Mouse (Mus musculus) forebrain, postnatal 0 days (tissue): ENCODE data around the gene Ctsa. TPM values are rescaled to one million over a fixed set of nuclear protein-coding genes. Genes with fewer than 3 reads are reported as not detected.

ENCODE experiments used
- ATAC-seq: fragments of 200-750 bp; cut with Nextera tagmentation; 2 replicates; pipeline ENCODE4 v1.8.0; 2017; ENCODE audit warnings: mild to moderate bottlenecking, moderate library complexity
- DNase-seq: peaks from one replicate; pipeline ENCODE4 v3.0.0-alpha.2; 2015
- H3K27ac ChIP-seq: fragments of 300-500 bp; sonication (generic); 2 replicates; pipeline ENCODE4 v1.5.1; 2014; ENCODE audit warnings: low read depth, mild to moderate bottlenecking, antibody characterized with exemption, low read length, moderate library complexity, mixed read lengths
- H3K27me3 ChIP-seq: fragments of 300-500 bp; sonication (generic); 2 replicates; pipeline ENCODE4 v1.6.1; 2014; ENCODE audit warnings: mild to moderate bottlenecking, low read length, mixed read lengths; ENCODE audit not compliant: insufficient read depth
- H3K36me3 ChIP-seq: fragments of 300-500 bp; sonication (generic); 2 replicates; pipeline ENCODE4 v1.6.1; 2014; ENCODE audit warnings: mild to moderate bottlenecking, moderate library complexity; ENCODE audit not compliant: insufficient read depth
- H3K4me1 ChIP-seq: fragments of 300-500 bp; sonication (generic); 2 replicates; pipeline ENCODE4 v1.6.1; 2014; ENCODE audit warnings: antibody characterized with exemption; ENCODE audit not compliant: insufficient read depth
- H3K4me2 ChIP-seq: fragments of 300-500 bp; sonication (generic); 2 replicates; pipeline ENCODE4 v1.6.1; 2014; ENCODE audit warnings: low read depth, mild to moderate bottlenecking, moderate library complexity
- H3K4me3 ChIP-seq: fragments of 300-500 bp; sonication (generic); 2 replicates; pipeline ENCODE4 v1.5.1; 2014; ENCODE audit warnings: low read depth, low read length, mixed read lengths
- H3K9ac ChIP-seq: fragments of 300-500 bp; sonication (generic); 2 replicates; pipeline ENCODE4 v1.6.1; 2014; ENCODE audit warnings: mild to moderate bottlenecking
- H3K9me3 ChIP-seq: fragments of 300-500 bp; sonication (generic); 2 replicates; pipeline ENCODE4 v1.6.1; 2016; ENCODE audit warnings: low read length
- CTCF ChIP-seq: sonication (generic); IDR thresholded peaks from 2 replicates; pipeline ENCODE4 v1.5.1; 2016; ENCODE audit warnings: antibody characterized with exemption, control low read depth, low read depth
- WGBS: fragments of 180-500 bp; shearing (Covaris S2); extraction: QIAGEN DNeasy Blood & Tissue Kit; methylation state at CpG from one replicate; pipeline ENCODE4 v1.1.7; 2014; 5-methylcytosine and 5-hydroxymethylcytosine counted together
- polyA plus RNA-seq: library from polyadenylated mRNA; unstranded; fragments of >200 nt; fragmentation: Nextera tagmentation; extraction: Ambion mirVana; gene quantifications from 2 replicates; pipeline ENCODE4 v1.2.1, GENCODE M21; 2015
- total RNA-seq: library from RNA; depleted of rRNA; stranded (reverse); fragments of >200 nt; gene quantifications from 2 replicates; pipeline ENCODE4 v1.2.3, GENCODE M21; 2014; rRNA removed

Gene Ctsa
- 86.2 and 93.8 TPM in 2 replicates for total RNA-seq
- 83.5 and 95.3 TPM in 2 replicates for polyA plus RNA-seq

DNA sequence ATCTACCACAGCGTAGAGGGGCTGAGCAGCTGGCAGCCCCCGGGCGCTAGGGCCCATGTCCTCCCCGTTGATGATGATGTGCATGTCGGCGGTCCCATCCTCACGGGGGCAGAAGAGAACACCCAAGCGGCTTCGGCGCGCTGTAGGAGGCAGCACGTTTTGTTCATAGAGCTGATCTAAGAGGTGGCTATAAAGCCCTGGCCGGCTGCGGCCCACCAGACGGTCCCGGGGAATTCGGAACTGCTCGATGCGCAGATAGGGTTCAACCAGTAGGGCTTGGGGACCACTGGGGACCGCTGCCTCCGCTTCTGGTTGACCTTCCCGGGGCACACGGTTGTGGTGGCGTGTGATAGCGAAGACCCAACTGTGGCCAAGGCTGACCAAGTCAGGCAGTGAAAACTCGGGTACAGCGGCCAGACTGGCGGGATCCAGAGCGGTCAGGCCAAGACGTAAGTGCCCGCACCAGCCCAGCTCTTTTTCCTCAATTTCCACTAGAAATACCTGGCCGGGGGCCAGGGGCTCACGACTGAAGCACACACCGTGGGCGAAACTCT is at the start of gene Ctsa:
Ctsa (plus strand) TSS at position 126 of the 554 bp plus-strand sequence.
- peak within 1 kb of the TSS; percentile 70 for H3K9ac ChIP-seq
- peaks cover 11% of the 10 kb centered on the region; the same call in 1 of the 2 replicates for H3K4me1 ChIP-seq
- peak within 1 kb of the TSS; percentile 87 for H3K27ac ChIP-seq
- H3K4me2 ChIP-seq = peak within 1 kb of the TSS; percentile 98
- DNase-seq = peak; percentile 85
- no peaks in the 10 kb centered on the region for H3K27me3 ChIP-seq
- TF ChIP-seq CTCF = peak; percentile 79
- peaks cover 17% of the 10 kb centered on the region for H3K36me3 ChIP-seq
- ATAC-seq = peak; percentile 92
- WGBS = 1% methylated on average over 35 of the region's 35 CpGs
- H3K4me3 ChIP-seq = peak within 1 kb of the TSS; percentile 64
- H3K9me3 ChIP-seq = no peaks in the 10 kb centered on the region

DNA sequence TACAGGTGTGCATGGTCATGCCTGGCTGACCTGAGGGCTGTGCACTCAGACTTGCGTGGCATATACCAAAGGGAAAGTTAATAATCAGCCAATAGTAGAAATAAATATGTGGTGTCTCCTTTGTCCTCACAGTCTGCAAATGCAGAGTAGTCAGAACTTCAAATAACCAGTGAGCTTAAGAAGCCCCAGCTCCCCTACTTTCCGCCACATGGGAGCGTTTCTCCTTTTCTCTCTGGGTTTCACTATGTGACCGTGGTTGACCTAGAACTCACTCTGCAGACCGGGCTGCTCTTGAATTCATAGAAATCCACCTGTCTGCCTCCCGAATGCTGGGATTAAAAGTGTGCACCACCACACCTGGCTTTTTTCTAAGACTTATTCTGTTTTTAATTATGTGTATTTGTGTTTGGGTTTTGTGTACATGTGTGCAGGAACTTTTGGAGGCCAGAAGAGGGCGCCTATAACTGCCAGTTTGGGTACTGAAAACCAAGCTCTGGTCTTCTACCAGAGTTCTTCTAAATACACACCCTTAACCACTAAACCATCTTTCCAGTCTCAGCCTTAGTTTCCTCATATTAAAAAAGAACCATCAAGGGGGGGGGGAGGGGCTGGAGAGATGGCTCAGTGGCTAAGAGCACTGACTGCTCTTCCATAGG is 48.6 kb upstream of the Ctsa start:
- H3K4me3 ChIP-seq = no peak overlapping the region
- H3K4me1 ChIP-seq = peaks cover 4% of the 10 kb centered on the region
- H3K36me3 ChIP-seq = 0 out of 2 replicates have a peak, but pooled peaks cover 2% of the 10 kb centered on the region
- no peak overlapping the region for H3K9ac ChIP-seq
- no peak overlapping the region for H3K4me2 ChIP-seq
- H3K9me3 ChIP-seq = no peaks in the 10 kb centered on the region
- no peak for DNase-seq
- WGBS = 81% methylated on average over 7 of the region's 7 CpGs
- no peak for ATAC-seq
- no peak overlapping the region for H3K27ac ChIP-seq
- H3K27me3 ChIP-seq = no peaks in the 10 kb centered on the region
- TF ChIP-seq CTCF = peak; percentile 41

DNA sequence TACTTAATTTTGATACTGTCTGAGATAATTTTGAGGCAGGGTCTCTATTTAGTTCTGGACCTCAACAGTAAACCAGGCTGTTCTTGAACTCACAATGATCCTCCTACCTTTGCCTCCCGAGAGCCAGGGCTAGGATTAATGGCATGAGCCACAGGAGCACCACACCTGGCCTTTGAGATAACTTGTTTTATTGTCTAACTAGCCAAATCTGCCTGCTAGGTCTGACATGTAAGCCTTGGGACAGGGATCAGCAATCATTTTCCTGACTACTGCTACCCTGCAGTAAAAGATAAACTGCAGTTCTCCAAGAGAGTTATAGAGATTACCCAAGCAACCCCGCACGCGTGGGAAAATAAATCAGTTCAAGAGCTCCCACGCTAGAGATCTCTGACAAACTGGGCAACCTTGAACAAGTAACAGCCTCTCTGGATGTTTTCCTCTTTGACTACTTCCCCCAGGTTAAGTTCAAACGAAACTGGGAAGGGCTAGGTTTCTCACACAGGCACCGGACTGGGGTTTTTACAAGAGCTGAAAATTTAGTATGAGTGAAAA is 47.7 kb upstream of the Ctsa start:
- H3K27ac ChIP-seq = peak overlapping the region; percentile 78
- ATAC-seq = no peak
- H3K9me3 ChIP-seq = no peaks in the 10 kb centered on the region
- H3K36me3 ChIP-seq = 0 out of 2 replicates have a peak, but pooled peaks cover 3% of the 10 kb centered on the region
- no peaks in the 10 kb centered on the region for H3K27me3 ChIP-seq
- peak overlapping the region; percentile 82 for H3K9ac ChIP-seq
- no peak for DNase-seq
- 16% methylated on average over 7 of the region's 7 CpGs for WGBS
- peak overlapping the region; percentile 76 for H3K4me3 ChIP-seq
- H3K4me1 ChIP-seq = peaks cover 4% of the 10 kb centered on the region
- peak overlapping the region; percentile 89 for H3K4me2 ChIP-seq
- TF ChIP-seq CTCF = no peak

DNA sequence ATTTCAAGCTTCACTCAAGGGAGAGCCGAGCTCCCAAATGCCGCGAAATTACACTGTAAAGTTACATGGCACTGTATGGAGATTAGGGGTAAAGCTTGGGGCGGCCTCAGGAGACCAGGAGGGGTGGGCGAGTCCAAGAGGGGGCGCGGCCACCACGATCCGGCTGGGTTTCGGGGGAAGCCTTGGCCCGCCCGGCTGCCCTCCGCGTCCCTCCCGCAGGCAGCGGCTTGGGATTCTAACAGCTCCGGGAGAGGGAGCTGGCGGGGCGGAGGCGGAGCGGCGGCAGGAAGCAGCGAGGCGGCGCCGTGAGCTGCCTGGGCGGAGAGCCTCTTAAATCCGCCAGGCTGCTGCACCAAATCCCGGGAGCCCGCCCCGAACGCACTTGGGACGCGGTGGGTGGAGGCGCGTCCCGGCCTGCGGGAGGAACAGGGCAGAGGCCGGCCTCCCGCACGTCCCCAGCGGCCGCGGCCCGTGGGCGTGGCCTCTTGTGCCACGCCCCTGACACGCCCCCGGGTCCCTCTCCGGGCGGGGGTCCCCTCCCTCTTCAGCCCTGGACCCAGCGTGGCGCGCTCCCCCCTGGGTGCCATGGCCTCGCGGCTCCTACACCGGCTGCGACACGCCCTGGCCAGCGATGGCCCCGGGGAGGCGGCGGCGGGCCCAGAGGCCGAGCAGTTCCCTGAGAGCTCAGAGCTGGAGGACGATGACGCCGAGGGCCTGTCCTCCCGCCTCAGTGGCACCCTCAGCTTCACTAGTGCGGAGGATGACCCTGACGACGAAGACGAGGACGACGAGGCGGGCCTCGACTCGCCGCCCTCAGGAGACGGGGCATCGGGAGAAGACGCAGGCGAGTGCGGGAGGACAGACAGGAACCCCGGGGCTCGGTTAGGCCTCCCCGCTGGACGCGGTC is 46.9 kb upstream of the Ctsa start, which contains the start of gene Snx21:
Snx21 (plus strand) TSS at position 343 of the 907 bp plus-strand sequence.
- peaks cover 4% of the 10 kb centered on the region for H3K4me1 ChIP-seq
- peak within 1 kb of the TSS; percentile 82 for H3K9ac ChIP-seq
- no peaks in the 10 kb centered on the region for H3K27me3 ChIP-seq
- H3K4me3 ChIP-seq = peak within 1 kb of the TSS; percentile 76
- peak; percentile 71 for TF ChIP-seq CTCF
- DNase-seq (peak; percentile 87), ATAC-seq (peak; percentile 87)
- H3K27ac ChIP-seq = peak within 1 kb of the TSS; percentile 78
- peaks cover 7% of the 10 kb centered on the region; the same call in 1 of the 2 replicates for H3K36me3 ChIP-seq
- WGBS = 2% methylated on average over 78 of the region's 89 CpGs
- no peaks in the 10 kb centered on the region for H3K9me3 ChIP-seq
- H3K4me2 ChIP-seq = peak within 1 kb of the TSS; percentile 89

DNA sequence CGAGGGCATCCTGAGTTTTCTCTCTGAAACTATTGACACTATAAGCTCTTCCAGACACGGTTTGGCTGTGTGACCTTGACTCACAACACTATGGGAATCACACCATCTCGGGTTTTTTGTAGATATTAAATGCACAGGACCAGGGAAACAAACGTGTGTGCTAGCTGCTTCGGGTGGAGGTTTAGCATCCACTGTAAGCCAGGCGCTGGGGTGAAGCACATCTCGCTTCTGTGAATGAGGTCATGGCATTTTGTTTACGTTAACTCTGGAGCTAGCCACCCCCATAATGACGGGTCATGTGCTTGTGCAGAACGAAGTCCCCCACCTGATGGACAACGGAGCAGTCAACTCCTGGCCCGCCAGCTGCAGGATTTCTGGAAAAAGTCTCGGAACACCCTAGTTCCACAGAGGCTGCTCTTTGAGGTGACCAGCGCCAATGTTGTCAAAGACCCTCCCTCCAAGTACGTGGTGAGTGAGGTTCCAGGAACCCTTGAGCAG is 46.2 kb upstream of the Ctsa start:
- Histone ChIP-seq H3K9ac (peak overlapping the region; percentile 82), H3K4me3 (peak overlapping the region; percentile 76), H3K4me1 (peaks cover 4% of the 10 kb centered on the region), H3K27me3 (no peaks in the 10 kb centered on the region), H3K9me3 (no peaks in the 10 kb centered on the region), H3K4me2 (peak overlapping the region; percentile 89), H3K36me3 (peaks cover 12% of the 10 kb centered on the region), H3K27ac (peak overlapping the region; percentile 78)
- DNase-seq = no peak
- 8% methylated on average over 15 of the region's 15 CpGs for WGBS
- ATAC-seq = 0 out of 2 replicates have a peak, but pooled peaks have one; percentile 2
- TF ChIP-seq CTCF = no peak

DNA sequence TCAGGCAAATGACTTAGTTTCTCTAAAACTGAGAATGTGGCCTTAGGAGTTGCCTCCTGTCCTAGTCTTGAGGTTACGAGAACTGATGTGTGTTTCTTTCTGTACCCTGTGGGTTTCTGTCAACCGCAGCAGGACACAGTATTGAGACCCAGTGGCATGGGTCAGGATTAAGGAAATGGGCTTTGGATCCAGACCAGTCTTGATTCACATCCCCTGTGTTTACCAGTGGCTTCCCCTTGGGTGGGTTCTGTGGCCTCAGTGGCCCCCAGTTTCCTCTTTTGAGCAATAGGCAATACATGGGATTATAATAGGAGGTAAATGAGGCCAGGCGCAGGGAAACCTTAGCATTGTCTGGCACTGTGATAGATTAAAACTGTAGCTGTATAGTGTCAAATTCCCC is 45.6 kb upstream of the Ctsa start:
- TF ChIP-seq CTCF = no peak
- peak overlapping the region; percentile 76 for H3K4me3 ChIP-seq

More for the DNA sequence above, 45.6 kb upstream of the Ctsa start:
- ATAC-seq (no peak), DNase-seq (no peak)
- no peaks in the 10 kb centered on the region for H3K27me3 ChIP-seq
- no peak overlapping the region; the same call in 1 of the 2 replicates for H3K9ac ChIP-seq
- H3K27ac ChIP-seq = no peak overlapping the region
- peaks cover 18% of the 10 kb centered on the region for H3K36me3 ChIP-seq
- peaks cover 4% of the 10 kb centered on the region for H3K4me1 ChIP-seq
- WGBS = 88% methylated on average over 3 of the region's 3 CpGs
- H3K4me2 ChIP-seq = peak overlapping the region; percentile 89
- no peaks in the 10 kb centered on the region for H3K9me3 ChIP-seq
